Mouse (Mus musculus) hindbrain, postnatal 0 days (tissue): Measurements from ENCODE around the gene Hebp1. TPM values are rescaled to one million over a fixed set of nuclear protein-coding genes. Genes with fewer than 3 reads are reported as not detected.

Experiments used
- ATAC-seq: fragments of 200-750 bp; cut with Nextera tagmentation; 2 replicates; pipeline ENCODE4 v1.8.0; 2017; ENCODE audit warnings: mild to moderate bottlenecking, moderate TSS enrichment, moderate library complexity
- DNase-seq: peaks from one replicate; pipeline ENCODE4 v3.0.0-alpha.2; 2015; ENCODE audit warnings: low spot score
- H3K27ac ChIP-seq: fragments of 300-500 bp; sonication (generic); 2 replicates; pipeline ENCODE4 v1.5.1; 2014; ENCODE audit warnings: mild to moderate bottlenecking
- H3K27me3 ChIP-seq: fragments of 300-500 bp; sonication (generic); 2 replicates; pipeline ENCODE4 v1.6.1; 2014; ENCODE audit warnings: low read length, mixed read lengths; ENCODE audit not compliant: insufficient read depth
- H3K36me3 ChIP-seq: fragments of 300-500 bp; sonication (generic); 2 replicates; pipeline ENCODE4 v1.6.1; 2014; ENCODE audit warnings: low read length, mixed read lengths; ENCODE audit not compliant: insufficient read depth
- H3K4me1 ChIP-seq: fragments of 300-500 bp; sonication (generic); 2 replicates; pipeline ENCODE4 v1.6.1; 2014; ENCODE audit warnings: antibody characterized with exemption, low read length, mixed read lengths; ENCODE audit not compliant: insufficient read depth
- H3K4me2 ChIP-seq: fragments of 300-500 bp; sonication (generic); 2 replicates; pipeline ENCODE4 v1.6.1; 2014; ENCODE audit warnings: low read depth, mild to moderate bottlenecking, low read length, moderate library complexity, mixed read lengths
- H3K4me3 ChIP-seq: fragments of 300-500 bp; sonication (generic); 2 replicates; pipeline ENCODE4 v1.5.1; 2014; ENCODE audit warnings: low read length
- H3K9ac ChIP-seq: fragments of 300-500 bp; sonication (generic); replicated peaks from 2 replicates; pipeline ENCODE4 v1.6.1; 2014; ENCODE audit warnings: mild to moderate bottlenecking, low read length, moderate library complexity, mixed read lengths
- H3K9me3 ChIP-seq: fragments of 300-500 bp; sonication (generic); 2 replicates; pipeline ENCODE4 v1.6.1; 2016; ENCODE audit warnings: low read length, mixed read lengths
- CTCF ChIP-seq: IDR thresholded peaks from 2 replicates; pipeline ENCODE4 v1.5.1; 2016; ENCODE audit warnings: antibody characterized with exemption, control low read depth, low read depth
- WGBS: fragments of 180-500 bp; shearing (Covaris S2); extraction: QIAGEN DNeasy Blood & Tissue Kit; methylation state at CpG from one replicate; pipeline ENCODE4 v1.1.7; 2014; 5-methylcytosine and 5-hydroxymethylcytosine counted together
- polyA plus RNA-seq: library from polyadenylated mRNA; unstranded; fragments of >200 nt; fragmentation: Nextera tagmentation; extraction: Ambion mirVana; gene quantifications from 2 replicates; pipeline ENCODE4 v1.2.1, GENCODE M21; 2015
- total RNA-seq: library from RNA; depleted of rRNA; stranded (reverse); fragments of >200 nt; gene quantifications from 2 replicates; pipeline ENCODE4 v1.2.3, GENCODE M21; 2014; rRNA removed

Gene Hebp1
- total and polyA plus RNA-seq, 2 experiments from 2014 or later, result 5.7 to 13.2 TPM

- H3K4me1 ChIP-seq, result no peaks in the 10 kb centered on the region
- H3K27ac ChIP-seq, result no peak overlapping the region
- no peak for ATAC-seq
- no peak overlapping the region for H3K9ac ChIP-seq
- no peak for TF ChIP-seq CTCF
- H3K36me3 ChIP-seq, result no peaks in the 10 kb centered on the region
- no peaks in the 10 kb centered on the region for H3K9me3 ChIP-seq
- 45% methylated on average over 4 of the region's 4 CpGs for WGBS
- no peak overlapping the region for H3K4me2 ChIP-seq
- DNase-seq, result no peak
- H3K4me3 ChIP-seq, result no peak overlapping the region
- H3K27me3 ChIP-seq, result no peaks in the 10 kb centered on the region
These were observed 107.2 kb downstream of the Hebp1 start for GRCm38 (mm10) chr6:135090661-135091060.

- ATAC-seq (peak; percentile 33; the same call in 1 of the 2 replicates), DNase-seq (peak; percentile 53)
- peak; percentile 54 for TF ChIP-seq CTCF
- no peak overlapping the region for H3K4me3 ChIP-seq
- H3K9me3 ChIP-seq, result no peaks in the 10 kb centered on the region
- 21% methylated on average over 8 of the region's 8 CpGs for WGBS
- H3K4me2 ChIP-seq, result no peak overlapping the region
- no peaks in the 10 kb centered on the region for H3K36me3 ChIP-seq
- H3K4me1 ChIP-seq, result no peaks in the 10 kb centered on the region
- no peak overlapping the region for H3K27ac ChIP-seq
- H3K27me3 ChIP-seq, result no peaks in the 10 kb centered on the region
- no peak overlapping the region for H3K9ac ChIP-seq
These were observed 108.0 kb downstream of the Hebp1 start for GRCm38 (mm10) chr6:135089786-135090185.

DNA sequence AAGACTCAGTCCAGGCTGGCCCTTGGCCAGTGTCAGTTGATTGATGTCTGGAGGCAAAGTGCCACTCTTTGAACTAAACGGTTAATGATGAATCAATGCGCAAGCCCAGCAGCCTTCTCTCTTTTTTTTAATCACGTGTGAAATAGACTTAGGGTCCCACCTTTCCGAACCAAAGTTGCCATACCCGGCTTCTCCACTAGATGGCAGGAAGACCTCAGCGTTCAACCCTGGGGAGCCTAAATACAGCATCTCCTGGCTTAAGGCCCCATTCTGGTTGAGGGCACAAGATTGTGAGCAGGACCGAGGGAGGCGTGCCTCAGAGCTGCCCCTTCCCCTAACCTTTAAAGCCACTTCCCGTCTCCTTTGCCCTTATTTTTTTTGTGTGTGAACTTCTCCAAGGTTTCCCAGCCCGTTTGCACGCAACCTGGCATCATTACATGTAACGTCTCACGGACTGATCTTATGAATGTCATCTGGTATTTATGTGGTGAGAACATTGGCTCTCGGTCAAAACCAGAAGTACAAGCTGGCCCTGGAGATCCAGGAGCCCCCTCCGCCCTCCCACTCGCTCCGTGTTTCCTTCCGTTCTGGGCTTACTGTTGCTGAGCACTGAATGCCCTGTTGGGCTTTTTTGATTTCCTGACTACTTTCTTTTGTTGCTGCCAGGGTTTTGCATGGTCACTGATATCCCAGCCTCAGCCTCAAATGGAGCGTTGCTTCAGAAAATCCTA lies 109.9 kb downstream of the Hebp1 start:
- Histone ChIP-seq H3K27me3 (no peaks in the 10 kb centered on the region), H3K4me1 (no peaks in the 10 kb centered on the region), H3K27ac (no peak overlapping the region), H3K4me2 (peak overlapping the region; percentile 45), H3K9me3 (no peaks in the 10 kb centered on the region), H3K36me3 (no peaks in the 10 kb centered on the region), H3K9ac (0 out of 2 replicates have a peak overlapping the region, but pooled peaks have one; percentile 14), H3K4me3 (peak overlapping the region; percentile 6; the same call in 1 of the 2 replicates)
- DNase-seq, result peak; percentile 94
- ATAC-seq, result peak; percentile 87
- TF ChIP-seq CTCF, result peak; percentile 95
- 15% methylated on average over 19 of the region's 19 CpGs for whole genome bisulfite sequencing

Other genes starting within 250 kb of the Hebp1 start
- gene Apold1, start 216.3 kb downstream of the Hebp1 start, total RNA-seq, result 6.3 and 7.0 TPM in 2 replicates
- gene Apold1, start 216.3 kb downstream of the Hebp1 start, polyA plus RNA-seq, result 4.2 and 4.8 TPM in 2 replicates
- 21.7 and 40.5 TPM in 2 replicates for gene Ddx47, start 186.4 kb downstream of the Hebp1 start, total RNA-seq
- 60.5 TPM in 2 replicates for gene Ddx47, start 186.4 kb downstream of the Hebp1 start, polyA plus RNA-seq
- gene Gprc5a, start 132.4 kb downstream of the Hebp1 start, total RNA-seq, result 0.25 and 0.63 TPM in 2 replicates
- 0.30 and 0.35 TPM in 2 replicates for gene Gprc5a, start 132.4 kb downstream of the Hebp1 start, polyA plus RNA-seq
- not detected in 2 replicates for gene Gprc5d, start 79.7 kb downstream of the Hebp1 start, total RNA-seq
- not detected in 2 replicates for gene Gprc5d, start 79.7 kb downstream of the Hebp1 start, polyA plus RNA-seq
- 75.7 and 79.0 TPM in 2 replicates for gene Fam234b, start within 50 bp of the Hebp1 start, total RNA-seq
- gene Fam234b, start within 50 bp of the Hebp1 start, polyA plus RNA-seq, result 86.6 and 92.0 TPM in 2 replicates
- gene Gsg1, start 56.3 kb upstream of the Hebp1 start, total RNA-seq, result 1.1 TPM in 1 of 2 replicates, not detected in the other
- 0.18 and 0.31 TPM in 2 replicates for gene Gsg1, start 56.3 kb upstream of the Hebp1 start, polyA plus RNA-seq
- 0.10 TPM in 1 of 2 replicates, not detected in the other for gene Pbp2, start 112.4 kb upstream of the Hebp1 start, total RNA-seq
- not detected in 2 replicates for gene Pbp2, start 112.4 kb upstream of the Hebp1 start, polyA plus RNA-seq
- gene Emp1, start 164.5 kb upstream of the Hebp1 start, total RNA-seq, result 40.2 and 53.2 TPM in 2 replicates
- 7.8 and 8.6 TPM in 2 replicates for gene Emp1, start 164.5 kb upstream of the Hebp1 start, polyA plus RNA-seq